Comparison of ENCODE assay signal across 8 mouse cellular contexts in genomic region chr7:79934862-79935510, GRCm38 (mm10). TPM values are rescaled to one million over a fixed set of nuclear protein-coding genes. Genes with fewer than 3 reads are reported as not detected.
A peak's percentile ranks its signal among the peaks of the same experiment; 100 is the strongest.
DNase-seq lines count a peak whose midpoint lies in the region; ATAC-seq and TF ChIP-seq lines count a peak whose summit lies in the region.

TSS of gene Arpin (minus strand) at chr7:79935359.

- H3K4me3 ChIP-seq in hindbrain, embryonic 12.5 days = peak within 1 kb of the TSS; percentile 46
- H3K4me3 ChIP-seq in lung, postnatal 0 days (ENCODE audit: low read depth, low read length) = peak within 1 kb of the TSS; percentile 54

- H3K4me1 ChIP-seq in hindbrain, embryonic 12.5 days = peaks cover 16% of the 10 kb centered on the region
- peaks cover 3% of the 10 kb centered on the region; the same call in 1 of the 2 replicates for H3K4me1 ChIP-seq in lung, postnatal 0 days (ENCODE audit: insufficient read depth, low read depth, low read length)

- no peak; the same call in 1 of the 2 replicates for TF ChIP-seq EP300 in lung, postnatal 0 days (IDR thresholded peaks at IDR 0.05)

- TF ChIP-seq CTCF in lung, postnatal 0 days (IDR thresholded peaks at IDR 0.05) = peak; percentile 31; the same call in 1 of the 2 replicates

- peak; percentile 79 to 91 for DNase-seq in adrenal gland, adult (ENCODE audit: inconsistent age in 2 of 2, low spot score in 1 of 2)
- peak; percentile 75 to 76 for DNase-seq in cerebellum, postnatal 14 days
- DNase-seq in gastrocnemius, adult 18-20 months (ENCODE audit: low spot score) = peak; percentile 71
- peak; percentile 42 to 68 for DNase-seq in layer of hippocampus, postnatal 10 days (ENCODE audit: low spot score in 2 of 2)
- DNase-seq in lung, postnatal 0 days (ENCODE audit: low spot score) = peak; percentile 88
- DNase-seq in retina, embryonic 14.5 days (ENCODE audit: low spot score) = peak; percentile 81
- DNase-seq in natural killer cell, adult 2 months (ENCODE audit: low spot score in 2 of 2) = no peak

- peak within 1 kb of the TSS; percentile 70 for H3K9ac ChIP-seq in hindbrain, embryonic 12.5 days
- peak within 1 kb of the TSS; percentile 47 for H3K9ac ChIP-seq in lung, postnatal 0 days (replicated peaks; ENCODE audit: low read depth)

- no peaks in the 10 kb centered on the region for H3K27me3 ChIP-seq in hindbrain, embryonic 12.5 days
- no peaks in the 10 kb centered on the region for H3K27me3 ChIP-seq in lung, postnatal 0 days (replicated peaks; ENCODE audit: insufficient read depth, low read length)

- H3K36me3 ChIP-seq in hindbrain, embryonic 12.5 days = 0 out of 2 replicates have a peak, but pooled peaks cover 2% of the 10 kb centered on the region
- H3K36me3 ChIP-seq in lung, postnatal 0 days (ENCODE audit: insufficient read depth, low read length) = no peaks in the 10 kb centered on the region

- H3K27ac ChIP-seq in hindbrain, embryonic 12.5 days = peak within 1 kb of the TSS; percentile 49; the same call in 1 of the 2 replicates
- H3K27ac ChIP-seq in lung, postnatal 0 days (ENCODE audit: low read length) = peak within 1 kb of the TSS; percentile 66

- peak; percentile 78 for ATAC-seq in hindbrain, embryonic 12.5 days (ENCODE audit: low FRiP score)
- ATAC-seq in lung, postnatal 0 days = peak; percentile 92

- WGBS in hindbrain, embryonic 12.5 days = 2% methylated on average over 32 of the region's 32 CpGs
- 1% methylated on average over 31 of the region's 32 CpGs for WGBS in lung, postnatal 0 days

- no peaks in the 10 kb centered on the region for H3K9me3 ChIP-seq in hindbrain, embryonic 12.5 days (replicated peaks)
- H3K9me3 ChIP-seq in lung, postnatal 0 days (ENCODE audit: low read length) = no peaks in the 10 kb centered on the region

- H3K4me2 ChIP-seq in hindbrain, embryonic 12.5 days (replicated peaks) = peak within 1 kb of the TSS; percentile 61
- peak within 1 kb of the TSS; percentile 69 for H3K4me2 ChIP-seq in lung, postnatal 0 days (replicated peaks; ENCODE audit: low read depth, low read length)

RNA-seq across cellular contexts. Expression of gene Arpin, which starts in this region (rescaled TPM):
- 1 to 10 TPM; 2.3 to 3.1 TPM for total RNA-seq in gastrocnemius, adult 18-20 months (2021)
- 19.8 and 20.3 TPM in 2 replicates for polyA plus RNA-seq in hindbrain, embryonic 12.5 days (2016; fragmentation: Nextera tagmentation; extraction: Ambion mirVana)
- 10 to 100 TPM; 12.2 to 13.1 TPM for total RNA-seq in layer of hippocampus, postnatal 10 days (2021)
- polyA plus RNA-seq in lung, postnatal 0 days (2015; fragmentation: Nextera tagmentation; extraction: Ambion mirVana) = 22.6 and 25.1 TPM in 2 replicates

Comparison
In these comparisons a context has a peak if more than half of its experiments do, and no peak if none do; other contexts are left out.
1. DNase-seq: peak in adrenal gland, adult (2 of 2), cerebellum, postnatal 14 days (2 of 2), gastrocnemius, adult 18-20 months (single experiment), layer of hippocampus, postnatal 10 days (2 of 2), lung, postnatal 0 days (single experiment) and retina, embryonic 14.5 days (single experiment); none in natural killer cell, adult 2 months (0 of 2).